Mouse (Mus musculus) cerebellum, adult 11 months (tissue): ENCODE measurements around the gene Wnt5b.
A peak's percentile ranks its signal among the peaks of the same experiment; 100 is the strongest.
"Not testable (repeated sequence)": the region's sequence is repeated elsewhere in the genome, so short reads cannot be mapped to it uniquely, and the experiment has no call there.

Experiments
- DNase-seq: peaks from one replicate; pipeline ENCODE4 v3.0.0; 2022

Gene Wnt5b

DNA sequence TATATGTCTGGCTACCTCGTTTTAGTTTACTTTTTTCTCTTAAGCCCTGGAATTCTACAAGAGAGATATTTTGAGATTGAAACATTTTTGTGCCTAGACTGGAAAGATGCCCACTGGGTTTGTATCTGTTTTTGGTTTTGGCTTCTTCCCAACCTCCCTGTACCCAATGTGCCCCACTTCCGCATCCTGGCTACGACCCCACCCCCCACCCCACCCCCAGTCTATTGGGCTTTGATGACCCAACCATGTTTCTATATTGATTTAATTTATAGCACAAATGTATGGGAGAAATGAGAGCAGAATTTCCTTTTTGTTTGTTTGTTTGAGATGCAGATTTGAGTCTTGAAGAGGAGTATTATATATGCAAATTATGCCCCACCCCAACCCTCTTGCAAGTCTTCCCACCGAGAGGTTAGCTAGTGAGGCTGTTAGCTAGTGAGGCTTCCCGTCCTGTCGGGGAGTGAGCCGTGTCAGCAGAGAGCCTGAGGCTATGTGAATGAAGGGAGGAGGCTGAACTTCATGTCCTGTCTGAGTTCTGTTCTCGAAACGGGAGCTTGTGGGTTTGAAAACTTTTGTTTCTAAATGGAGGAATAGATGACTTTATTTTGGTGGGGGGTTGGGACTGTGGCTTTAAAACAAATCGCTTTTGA lies 62.3 kb downstream of the Wnt5b start:
- DNase-seq, result not testable (repeated sequence)

DNA sequence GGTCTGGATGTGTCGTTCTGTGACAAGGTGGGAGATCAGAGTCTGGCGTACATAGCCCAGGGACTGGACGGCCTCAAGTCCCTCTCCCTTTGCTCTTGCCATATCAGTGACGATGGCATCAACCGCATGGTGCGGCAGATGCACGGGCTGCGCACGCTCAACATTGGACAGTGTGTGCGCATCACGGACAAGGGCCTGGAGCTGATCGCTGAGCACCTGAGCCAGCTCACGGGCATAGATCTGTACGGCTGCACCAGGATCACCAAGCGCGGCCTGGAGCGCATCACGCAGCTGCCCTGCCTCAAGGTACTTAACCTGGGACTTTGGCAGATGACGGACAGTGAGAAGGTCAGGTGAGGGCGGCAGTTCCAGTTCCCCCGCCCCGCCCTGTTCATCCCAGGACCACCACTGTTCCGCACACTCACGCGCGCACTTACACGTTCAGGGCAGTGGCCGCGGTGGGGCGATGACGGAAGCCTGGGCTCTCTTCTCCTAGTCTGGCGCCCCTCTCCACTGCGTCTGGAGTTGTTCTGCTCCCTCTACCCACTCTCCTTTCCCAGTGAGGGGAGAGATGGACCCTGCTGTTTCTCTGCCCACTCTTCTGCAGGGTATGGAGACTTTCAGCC lies 63.3 kb downstream of the Wnt5b start:
- DNase-seq, result peak; percentile 40

DNA sequence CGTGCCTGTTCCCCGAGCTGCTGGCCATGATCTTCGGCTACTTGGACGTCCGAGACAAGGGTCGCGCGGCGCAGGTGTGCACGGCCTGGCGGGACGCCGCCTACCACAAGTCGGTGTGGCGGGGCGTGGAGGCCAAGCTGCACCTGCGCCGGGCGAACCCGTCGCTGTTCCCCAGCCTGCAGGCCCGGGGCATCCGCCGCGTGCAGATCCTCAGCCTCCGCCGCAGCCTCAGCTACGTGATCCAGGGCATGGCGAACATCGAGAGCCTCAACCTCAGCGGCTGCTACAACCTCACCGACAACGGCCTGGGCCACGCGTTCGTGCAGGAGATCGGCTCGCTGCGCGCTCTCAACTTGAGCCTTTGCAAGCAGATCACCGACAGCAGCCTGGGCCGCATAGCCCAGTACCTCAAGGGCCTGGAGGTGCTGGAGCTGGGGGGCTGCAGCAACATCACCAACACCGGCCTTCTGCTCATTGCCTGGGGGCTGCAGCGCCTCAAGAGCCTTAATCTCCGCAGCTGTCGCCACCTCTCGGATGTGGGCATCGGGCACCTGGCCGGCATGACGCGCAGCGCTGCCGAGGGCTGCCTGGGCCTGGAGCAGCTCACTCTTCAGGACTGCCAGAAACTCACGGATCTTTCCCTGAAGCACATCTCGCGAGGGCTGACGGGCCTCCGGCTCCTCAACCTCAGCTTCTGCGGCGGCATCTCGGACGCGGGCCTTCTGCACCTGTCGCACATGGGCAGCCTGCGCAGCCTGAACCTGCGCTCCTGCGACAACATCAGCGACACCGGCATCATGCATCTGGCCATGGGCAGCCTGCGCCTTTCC lies 64.1 kb downstream of the Wnt5b start:
- peak; percentile 62 for DNase-seq

DNA sequence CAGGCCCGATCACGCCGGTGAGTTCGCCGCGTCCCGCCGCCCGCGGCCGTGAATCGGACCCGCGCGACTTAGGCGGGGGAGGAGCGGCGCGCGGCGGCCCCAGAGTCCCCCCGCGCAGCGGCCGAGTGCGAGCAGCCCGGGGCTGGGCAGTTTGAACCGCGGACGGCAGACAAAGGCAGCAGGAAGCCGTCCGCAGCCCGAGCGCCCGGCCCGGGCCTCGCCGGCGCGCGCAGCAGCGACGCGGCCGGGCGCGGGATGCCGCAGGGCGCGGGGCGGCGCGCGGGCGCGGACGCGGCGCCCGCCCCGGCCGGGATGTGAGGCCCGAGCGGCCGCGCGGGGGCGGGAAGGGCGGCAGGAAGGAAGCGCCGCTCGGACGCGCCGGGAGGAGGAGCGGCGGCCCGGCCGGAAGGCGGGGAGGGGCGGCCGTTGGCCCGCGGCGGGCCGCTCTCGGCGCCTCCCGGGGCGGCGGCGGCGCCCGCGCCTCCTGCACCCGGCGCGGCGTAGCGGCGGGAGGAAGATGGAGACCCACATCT lies 64.7 kb downstream of the Wnt5b start, which contains the start of gene Fbxl14:
TSS of gene Fbxl14 (plus strand) at position 326 of the 533 bp plus-strand sequence.
- DNase-seq, result no peak

DNA sequence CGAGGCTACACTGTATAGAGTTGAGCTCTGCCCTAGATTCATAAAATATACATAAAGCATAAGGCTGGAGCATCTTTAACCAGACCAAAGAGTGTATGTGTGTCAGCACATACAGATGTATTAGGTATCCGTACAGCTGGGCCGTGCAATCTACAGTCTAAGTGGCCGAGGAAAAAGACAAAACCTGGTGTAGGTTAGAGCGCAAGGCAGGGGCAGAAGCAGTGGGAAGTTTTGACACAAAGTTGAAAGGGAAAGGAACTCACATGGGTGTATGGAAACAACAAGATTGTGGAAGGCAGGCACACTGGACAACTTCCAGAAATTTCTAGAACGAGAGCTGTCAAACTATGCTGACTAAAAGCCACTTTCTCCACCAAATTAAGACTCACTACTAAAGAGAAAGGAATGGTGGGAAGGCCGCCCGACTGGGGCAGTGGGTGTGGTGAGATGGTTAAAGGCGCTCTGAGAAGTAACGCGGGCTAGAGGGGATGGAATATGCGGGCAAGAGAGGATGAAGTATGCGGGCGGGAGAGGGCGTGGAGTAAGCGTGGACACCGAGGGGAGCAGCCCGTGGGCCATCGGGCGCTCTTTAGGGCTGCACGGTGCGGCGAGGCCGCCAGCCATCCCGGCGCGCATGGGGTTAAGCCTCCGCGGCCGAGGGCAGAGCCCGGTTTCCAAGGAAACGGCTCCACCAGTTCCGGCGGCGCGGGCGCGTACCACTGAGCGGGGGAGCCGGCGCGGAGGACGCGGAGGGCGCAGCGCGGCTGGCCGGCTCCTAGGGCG lies 65.4 kb downstream of the Wnt5b start:
- DNase-seq, result peak; percentile 83

DNA sequence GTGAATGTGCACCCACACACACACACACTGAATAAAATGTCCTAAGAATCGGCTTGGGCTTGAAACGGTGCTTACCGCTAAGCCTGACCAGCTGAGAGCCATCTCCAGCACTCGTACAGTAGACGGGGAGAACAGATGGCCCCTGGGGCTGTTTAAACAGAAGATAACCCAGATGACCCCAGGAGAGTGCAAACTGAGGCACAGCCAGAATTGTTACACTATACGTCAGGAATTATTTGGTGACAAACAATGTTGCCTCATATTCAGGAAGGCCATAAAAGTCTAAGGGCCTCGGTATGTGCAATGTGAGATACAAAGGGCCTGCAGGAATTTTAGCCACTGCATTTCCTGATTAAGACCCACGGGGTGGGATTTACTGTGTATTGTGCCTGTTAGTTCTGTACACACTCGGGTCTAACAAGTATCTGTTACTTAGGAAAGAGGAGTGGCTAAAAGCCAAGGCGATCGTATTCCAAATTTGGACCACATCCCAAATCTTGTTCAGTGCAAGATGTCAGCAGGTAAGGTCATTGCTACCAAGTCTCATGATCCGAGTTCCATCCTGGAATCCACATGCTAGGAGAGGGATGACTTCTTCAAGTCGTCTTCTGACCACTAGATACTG lies 66.3 kb downstream of the Wnt5b start:
- DNase-seq, result no peak

DNA sequence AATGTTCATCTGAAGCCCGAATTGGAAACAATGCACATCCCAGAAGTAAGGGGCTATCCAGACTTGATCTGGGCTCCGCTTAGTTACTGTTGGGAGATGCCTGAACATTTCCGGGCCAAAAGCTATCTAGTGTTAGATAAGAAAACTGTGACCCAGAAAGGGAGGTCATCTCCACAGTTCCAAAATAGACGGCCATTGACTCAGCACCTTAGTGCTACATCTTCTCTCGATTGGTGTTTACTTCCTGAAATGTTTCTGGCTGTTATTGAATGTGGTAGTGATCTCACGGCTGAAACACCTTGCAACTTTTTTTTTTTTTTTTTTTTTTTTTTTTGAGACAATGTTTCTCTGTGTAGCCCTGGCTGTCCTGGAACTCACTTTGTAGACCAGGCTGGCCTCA lies 68.2 kb downstream of the Wnt5b start:
- no peak for DNase-seq

DNA sequence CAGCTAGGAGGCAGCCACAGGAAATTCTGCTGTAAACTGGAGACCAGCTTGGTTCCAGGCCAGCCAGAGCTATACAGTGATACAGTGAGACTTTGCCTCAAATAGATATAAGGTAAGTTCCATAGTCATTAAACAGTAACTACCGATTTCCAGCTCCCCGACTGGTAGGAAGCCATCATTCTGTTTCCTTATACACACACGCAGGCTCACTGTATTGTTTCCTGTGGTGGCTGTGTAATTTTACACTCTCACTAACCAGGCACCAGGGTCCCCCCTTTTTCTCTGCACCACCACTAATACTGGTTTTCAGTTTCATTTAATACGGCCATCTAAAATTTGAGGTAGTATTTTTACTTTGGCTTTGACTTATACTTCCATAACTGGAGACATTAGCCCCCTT lies 70.2 kb downstream of the Wnt5b start:
- DNase-seq, result no peak

DNA sequence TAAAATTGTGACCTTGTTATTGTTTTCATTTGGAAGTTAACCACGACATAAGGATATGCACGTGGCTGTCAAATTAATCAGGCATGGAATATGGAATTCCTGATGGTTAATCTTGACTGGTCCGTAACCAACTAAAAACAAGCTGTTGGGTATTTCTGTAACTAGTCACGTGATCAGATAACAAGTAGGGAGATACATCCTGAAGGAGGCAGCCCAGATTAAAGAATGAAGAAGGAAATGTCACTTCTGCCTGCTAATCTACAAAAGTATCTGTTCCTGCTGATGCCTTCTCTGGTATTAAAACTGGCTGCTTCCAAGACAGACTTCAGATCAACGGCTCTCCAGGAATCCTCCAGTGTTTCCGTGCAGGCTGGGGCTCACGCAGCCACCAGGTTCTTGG lies 70.7 kb downstream of the Wnt5b start:
- no peak for DNase-seq

DNA sequence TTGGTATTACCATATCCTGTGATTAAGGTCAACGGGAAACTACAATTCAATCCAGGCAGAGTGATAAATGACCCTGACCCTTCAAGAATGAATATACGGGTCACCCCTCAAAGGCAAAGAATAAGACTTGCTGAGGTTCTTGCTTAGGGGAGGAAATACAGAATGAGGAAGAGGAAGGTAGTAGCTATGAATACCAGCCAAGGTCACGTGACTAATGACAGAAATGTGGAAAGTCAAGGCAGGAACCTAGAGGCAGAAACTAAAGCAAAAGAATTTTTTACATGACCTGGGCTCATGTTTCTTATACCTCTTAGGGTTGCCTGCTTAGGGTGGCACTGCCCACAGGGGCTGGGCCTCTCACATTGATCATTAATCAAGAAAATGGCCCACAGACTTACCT lies 71.4 kb downstream of the Wnt5b start:
- no peak for DNase-seq

DNA sequence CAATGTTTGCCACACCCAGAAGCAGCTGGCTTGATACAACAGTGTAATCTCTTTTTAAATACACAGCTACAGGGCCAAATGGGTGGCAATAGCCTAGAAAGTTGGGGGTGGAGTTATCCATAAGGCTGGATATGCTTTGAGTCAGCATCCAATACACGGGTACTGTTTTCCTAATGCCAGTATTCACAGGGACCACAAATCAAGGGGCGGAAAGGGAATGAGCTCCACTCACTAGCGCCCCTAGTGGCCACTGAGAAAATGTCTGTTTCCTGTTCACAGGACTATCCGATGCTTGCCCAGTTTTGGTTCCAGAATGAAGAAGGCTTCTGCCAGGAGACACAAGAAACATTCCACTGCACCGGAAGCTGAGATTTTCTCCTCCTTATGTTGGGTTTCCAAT lies 72.0 kb downstream of the Wnt5b start:
- DNase-seq, result peak; percentile 57

DNA sequence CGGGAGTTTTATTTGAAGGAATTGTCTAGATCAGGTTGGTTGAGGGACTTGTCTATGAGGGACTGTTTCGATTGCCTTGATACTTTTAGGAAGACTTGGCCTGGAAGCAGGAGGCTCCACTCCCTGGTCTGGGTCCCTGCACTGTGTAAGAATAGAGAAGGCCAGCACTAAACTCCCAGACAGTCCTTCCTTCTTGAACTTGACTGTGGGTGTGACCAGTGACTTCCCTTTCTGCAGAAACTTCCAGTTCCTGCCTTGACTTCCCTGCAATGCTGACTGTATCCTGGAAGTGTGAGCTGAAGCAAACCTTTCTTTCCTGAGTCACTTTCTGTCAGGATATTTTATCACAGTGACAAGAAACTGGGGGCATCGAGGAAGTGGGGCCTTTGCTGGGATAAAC lies 73.4 kb downstream of the Wnt5b start:
- no peak for DNase-seq

DNA sequence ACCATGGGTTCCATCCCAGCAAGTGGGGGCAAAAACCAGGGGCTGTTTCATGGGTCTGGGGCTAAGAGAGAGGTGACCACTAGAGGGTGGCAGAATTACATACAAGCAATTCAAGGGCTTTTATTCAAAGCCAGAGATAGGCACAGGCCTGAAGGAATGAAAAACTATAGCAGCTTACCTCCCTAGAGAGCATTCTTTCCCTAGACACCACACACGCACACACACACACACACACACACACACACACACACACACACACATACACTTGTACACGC lies 76.4 kb downstream of the Wnt5b start:
- no peak for DNase-seq

DNA sequence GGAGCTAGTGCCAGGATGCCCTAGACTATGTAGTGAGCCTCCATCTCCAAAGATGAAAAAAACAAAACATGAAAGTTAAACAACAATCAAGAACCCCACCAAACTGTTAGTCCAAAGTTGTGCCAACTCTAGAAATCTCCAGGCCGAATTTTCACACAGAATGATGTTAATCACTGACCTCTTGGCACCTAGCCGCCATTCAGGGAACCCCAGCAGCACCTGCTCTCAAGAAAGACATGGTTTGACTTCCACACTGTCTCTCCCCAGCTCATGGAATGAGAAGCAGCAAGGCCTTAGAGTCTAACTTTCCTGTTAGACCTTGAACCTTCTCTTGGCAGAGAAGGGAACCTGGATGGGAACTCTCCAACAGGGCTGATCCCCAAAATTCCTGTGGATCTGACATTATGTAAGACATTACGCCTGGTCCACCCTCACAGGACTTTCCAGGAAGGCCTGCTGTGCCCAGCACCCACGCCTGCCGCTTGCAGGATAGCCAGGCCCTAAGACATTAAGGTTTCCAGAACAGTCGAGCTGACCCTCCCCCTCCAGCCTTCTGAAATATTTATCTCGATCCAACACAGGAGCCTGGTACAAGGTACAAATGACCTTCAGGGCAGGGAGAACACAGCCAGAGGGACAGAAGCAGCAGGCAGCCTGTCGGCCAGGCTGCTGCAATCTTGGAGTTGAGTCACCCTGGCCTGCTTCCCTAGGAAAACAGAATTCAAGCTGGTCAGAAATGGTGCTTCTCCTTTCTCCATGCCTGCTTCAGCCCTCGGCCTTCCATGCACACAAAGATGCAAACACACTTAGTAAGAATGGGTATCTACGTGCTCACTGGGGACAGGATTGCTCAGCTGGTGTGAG lies 77.0 kb downstream of the Wnt5b start:
- peak; percentile 36 for DNase-seq

DNA sequence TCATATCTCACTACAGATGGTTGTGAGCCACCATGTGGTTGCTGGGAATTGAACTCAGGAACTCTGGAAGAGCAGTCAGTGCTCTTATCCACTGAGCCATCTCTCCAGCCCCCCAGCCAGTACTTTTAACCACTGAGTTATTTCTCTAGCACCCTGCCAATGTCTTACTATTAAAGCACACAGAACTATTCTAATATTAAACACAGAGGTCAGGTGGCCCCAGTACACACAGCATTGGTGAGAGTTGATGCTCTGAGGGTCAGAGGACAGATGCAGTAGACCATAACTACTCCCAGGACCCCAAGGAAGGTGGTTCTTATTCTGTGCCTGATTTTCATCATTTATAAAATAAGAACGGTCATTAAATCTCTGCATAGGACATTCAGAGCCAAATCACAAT lies 78.0 kb downstream of the Wnt5b start:
- no peak for DNase-seq

DNA sequence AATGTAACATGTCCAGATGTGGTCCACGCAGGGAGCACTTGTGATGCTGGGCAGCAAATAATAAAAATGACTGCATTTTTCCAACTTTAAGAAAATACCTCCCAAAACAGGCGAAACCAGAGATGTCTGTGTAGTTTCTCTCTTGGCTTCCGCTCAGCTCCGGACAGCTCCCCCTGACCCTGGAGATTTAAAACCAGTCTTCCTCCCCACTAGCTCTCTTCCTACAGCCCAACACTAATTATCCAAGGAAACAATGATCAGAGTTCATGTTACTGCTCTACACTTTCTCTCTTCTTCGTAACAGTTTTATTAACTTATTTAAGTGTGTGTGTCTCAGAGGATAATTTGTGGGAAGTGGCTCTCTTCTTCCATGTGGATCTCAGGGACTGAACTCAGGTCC lies 83.8 kb downstream of the Wnt5b start:
- DNase-seq, result no peak

DNA sequence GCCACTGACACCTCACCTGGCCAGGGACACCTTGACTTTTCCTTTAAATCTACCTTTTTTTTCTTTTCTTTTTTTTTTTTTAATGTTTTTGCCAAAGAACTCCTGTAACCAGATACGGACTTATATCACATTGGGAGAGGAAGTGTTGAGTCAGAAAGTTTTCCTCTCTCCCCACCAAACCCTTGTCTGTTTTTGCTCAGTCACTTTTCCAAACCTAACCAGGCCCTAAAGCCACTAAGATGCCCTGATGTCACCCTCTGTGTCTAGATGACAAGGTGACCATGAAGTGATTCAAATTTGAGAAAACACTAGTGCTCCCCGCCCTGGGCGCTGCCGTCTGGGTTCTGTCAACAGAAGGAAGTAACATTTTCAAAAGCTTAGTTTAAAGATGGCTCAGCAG lies 85.1 kb downstream of the Wnt5b start:
- no peak for DNase-seq

DNA sequence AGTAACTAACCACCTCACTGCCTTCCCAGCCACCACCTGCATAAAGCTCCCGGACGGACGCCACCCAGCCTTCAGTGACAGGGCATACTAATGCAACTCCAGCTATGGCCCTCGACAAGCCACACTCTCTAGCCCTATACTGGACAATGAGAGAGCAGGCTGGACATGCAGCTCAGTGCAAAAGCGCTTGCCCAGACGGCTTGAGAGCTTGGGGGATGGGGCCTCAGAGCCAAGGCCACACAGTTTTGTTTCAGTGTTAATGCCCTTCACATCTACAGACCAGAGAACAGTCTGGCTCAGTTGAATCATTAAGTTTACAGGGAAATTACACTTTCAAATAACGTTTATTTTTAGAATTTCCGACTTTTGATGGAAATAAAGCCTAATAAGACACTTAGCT lies 86.0 kb downstream of the Wnt5b start:
- no peak for DNase-seq

DNA sequence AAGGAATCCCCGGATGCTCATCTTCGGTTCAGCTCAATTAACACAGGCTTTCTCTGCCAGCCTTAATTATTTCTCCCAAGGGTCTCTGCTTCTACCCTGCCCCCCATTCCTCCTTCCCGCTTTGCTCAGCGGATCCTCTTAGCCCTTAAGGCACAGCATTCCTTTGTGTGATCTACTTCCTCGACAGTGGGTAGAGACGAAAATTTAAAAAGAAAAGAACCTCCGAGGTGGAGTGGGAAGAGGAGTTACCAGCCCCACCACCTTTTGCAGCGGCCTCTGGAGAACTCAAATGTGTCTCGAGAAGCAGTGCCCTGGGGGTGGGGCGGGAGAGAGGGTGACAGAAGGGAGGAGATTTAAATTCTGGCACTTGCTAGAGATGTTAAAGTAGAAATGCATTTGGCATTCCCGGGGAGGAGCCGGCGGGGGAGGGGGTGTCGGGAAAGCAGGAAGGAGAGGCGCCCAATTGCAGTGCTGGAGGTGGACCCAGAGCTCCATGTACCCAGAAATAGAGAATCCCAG lies 92.1 kb downstream of the Wnt5b start:
- DNase-seq, result peak; percentile 32

DNA sequence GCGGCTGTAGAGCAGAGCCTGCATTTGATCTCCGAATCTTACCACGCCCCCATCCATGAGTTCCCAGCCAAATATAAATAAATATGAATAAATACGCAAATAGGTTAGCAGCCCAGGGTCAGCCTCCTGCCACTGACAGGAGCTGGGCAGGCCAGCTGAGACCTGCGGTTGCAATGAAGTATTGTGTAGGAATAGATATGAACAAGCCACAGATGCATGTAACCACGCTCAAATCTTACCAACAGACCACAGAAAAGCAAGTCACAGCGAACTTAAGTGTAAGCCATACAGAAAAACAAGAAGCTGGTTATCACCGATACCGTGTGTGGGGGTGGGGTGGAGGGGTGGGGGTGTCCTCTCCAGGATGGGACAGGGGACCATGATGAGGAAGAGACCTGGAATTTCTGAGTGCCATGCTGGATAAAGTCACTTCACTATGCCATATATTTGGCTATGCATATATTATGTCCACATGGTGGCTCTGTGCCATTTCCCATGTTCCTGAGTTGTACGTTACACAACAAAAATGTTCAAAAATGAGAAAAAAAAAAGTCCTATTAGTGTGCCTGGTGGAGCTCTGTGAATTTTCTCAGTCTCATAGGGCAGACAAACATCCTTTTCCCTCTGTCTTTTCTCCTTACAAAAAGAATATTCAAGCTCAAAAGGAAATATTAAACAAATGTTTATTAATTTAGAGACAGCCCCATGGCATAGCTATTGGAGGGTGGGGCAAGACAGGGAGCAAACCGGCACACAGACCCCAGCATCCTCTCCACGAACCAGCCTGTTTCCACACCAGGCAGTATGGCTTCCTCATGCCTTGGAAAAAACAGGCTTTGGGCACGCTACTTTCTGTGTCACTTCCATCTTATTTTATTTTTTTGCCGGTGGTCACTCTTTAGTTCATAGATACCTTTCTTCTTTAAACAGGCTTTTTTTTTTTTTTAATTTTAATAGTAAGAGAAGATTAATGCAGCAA lies 92.9 kb downstream of the Wnt5b start:
- DNase-seq, result no peak
